Mouse (Mus musculus) c-Kit-negative CD71-positive TER-119-positive erythroid progenitor cells, embryonic 14.5 days (primary cell): ENCODE data around the gene Atp5j2.
A peak's percentile ranks its signal among the peaks of the same experiment; 100 is the strongest.
"Not testable (repeated sequence)": the region's sequence is repeated elsewhere in the genome, so short reads cannot be mapped to it uniquely, and the experiment has no call there.

ENCODE experiments used
- DNase-seq: peaks from one replicate; pipeline ENCODE4 v3.0.0-alpha.2; 2013; ENCODE audit warnings: low read depth, low spot score

The Atp5j2 gene

DNA sequence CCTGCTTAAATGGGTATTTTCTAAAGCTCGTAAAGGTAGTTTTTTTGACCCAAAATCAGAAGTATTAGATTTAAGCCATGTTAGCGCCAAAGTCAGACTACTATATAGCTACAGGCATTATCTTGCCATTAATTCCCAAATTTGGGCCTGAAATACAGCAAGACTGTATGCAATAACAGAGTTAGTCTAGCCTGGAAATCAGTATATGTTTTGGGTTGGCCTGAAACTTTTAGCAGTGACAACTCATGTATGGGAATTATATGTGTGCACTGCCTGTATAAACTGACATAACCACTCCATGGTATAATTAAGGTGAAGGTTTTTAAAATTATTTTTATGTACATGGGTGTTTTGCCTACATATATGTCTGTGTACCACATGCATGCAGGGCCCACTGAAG lies at the start of gene Atp5j2:
TSS of gene Atp5j2 (minus strand) at position 101 of the 400 bp plus-strand sequence.
- DNase-seq: no peak

DNA sequence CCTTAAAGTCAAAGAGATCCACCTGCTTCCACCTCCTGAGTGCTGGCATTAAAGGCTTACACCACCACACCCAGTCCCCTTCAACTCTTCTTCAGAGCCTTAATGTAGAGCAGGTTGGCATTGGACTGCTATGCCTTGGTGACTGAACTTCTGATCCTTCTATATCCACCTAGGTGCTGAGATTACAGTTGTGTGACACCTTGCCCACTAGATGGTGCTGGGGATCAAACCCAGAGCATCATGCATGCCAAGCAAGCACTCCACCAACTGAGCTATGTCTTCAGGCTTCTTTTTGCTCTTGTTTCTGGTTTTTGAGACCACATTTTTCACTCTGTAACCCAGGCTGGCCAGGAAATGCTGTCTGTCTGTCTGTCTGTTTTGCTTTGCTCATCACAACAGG lies 42.8 kb upstream of the Atp5j2 start:
- no peak for DNase-seq

DNA sequence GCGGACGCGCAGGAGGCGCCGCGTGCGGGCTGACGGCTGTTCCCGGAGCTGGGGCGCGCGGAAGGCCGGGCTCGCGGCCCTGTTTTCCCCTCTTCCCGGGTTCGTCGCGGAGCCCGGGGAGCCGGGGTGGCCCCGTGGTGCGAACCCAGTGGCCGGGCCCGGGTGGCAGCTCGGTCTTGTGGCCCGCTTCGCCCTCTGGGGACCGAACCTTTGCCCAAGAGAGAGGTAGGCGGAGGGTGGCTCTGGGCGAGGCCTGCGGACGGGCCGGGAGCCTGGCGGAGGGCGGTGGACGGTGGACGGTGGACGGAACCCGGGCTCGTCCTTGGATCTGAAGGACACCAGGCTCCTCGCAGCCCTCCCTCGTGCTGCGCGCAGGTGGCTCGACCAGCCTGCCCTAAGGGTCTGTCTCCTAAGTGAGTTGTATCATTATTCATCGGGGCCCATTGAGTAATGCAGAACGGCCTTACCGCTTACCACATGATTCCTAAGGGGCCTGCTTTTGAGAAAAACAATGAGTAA lies 40.1 kb upstream of the Atp5j2 start:
- no peak for DNase-seq

DNA sequence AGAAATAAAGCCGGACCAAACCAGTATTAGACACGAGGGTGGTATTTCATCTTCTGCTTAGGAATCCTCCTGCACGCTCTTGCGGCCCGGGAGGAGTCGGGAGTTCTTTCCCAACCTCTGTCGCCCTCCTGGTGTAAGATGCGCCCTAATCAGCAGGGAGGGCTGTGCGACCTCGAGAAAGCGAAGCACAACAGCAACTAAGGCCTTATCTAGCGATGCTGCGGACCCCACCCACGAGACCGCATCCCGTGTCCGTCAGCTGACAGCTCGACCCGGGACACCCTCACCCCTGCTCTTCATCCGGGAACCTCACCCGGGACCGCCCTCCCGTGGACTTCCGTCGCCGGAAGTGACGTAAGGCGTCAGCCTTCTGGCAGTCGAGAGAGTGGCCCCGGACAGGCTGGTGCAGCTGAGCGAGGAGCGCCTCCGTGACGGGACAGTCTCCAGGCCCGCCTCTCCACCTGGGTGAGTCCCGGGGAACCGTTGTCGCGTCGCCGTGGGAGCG lies 39.6 kb upstream of the Atp5j2 start, which contains the start of gene Zfp655:
TSS of gene Zfp655 (plus strand) at position 349 of the 505 bp plus-strand sequence.
- peak; percentile 86 for DNase-seq

DNA sequence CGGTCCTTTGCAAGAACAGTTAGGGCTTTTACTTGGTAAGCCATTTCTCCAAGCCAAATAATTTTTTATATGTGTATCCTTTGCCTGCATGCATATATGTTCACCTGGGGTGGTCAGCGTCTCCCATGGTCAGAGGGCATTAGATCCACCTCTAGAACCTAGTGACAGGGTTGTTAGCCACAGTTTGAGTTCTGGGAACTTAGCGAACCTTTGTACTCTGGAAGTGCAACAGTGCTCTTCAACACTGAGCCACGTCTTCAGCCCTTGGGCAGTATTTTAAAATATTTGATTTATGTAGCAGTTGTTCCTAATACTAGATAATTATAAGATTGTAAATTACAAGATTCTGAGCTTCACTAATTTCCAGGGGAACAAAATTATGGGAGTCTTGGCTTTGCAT lies 38.8 kb upstream of the Atp5j2 start:
- DNase-seq: no peak

DNA sequence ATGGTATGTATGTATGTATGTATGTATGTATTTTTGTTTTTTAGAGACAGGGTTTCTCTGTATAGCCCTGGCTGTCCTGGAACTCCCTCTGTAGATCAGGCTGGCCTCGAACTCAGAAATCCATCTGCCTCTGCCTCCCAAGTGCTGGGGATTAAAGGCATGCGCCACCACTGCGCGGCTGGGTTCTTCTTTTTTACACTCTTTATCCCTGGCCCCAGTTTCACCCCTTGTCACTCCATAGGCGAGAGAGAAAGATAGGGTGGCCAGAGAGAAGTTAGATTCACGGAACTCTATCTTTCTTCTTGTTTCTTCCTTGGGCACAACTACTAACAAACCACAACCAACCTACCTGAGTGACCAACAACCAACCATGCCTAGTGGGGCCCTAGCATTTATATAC lies 37.4 kb upstream of the Atp5j2 start:
- DNase-seq: not testable (repeated sequence)

DNA sequence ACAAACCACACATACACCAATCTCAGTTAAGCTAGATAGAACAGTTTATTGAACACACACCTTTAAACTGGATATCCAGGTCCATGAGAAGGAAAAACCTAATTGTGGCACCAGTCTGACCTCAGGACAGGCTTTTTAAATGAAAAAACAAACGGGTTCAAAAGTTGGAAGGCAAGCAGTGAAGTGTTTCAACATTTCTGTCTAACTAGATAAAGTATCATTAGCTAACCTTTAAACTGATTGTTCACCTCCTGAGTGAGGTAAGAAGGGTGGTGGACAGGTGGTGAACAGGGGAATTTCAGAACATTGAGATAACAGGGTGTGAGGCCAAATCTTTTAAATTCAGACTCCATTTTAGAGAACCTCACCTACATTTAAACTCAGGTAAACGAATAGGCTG lies 34.6 kb upstream of the Atp5j2 start:
- no peak for DNase-seq

DNA sequence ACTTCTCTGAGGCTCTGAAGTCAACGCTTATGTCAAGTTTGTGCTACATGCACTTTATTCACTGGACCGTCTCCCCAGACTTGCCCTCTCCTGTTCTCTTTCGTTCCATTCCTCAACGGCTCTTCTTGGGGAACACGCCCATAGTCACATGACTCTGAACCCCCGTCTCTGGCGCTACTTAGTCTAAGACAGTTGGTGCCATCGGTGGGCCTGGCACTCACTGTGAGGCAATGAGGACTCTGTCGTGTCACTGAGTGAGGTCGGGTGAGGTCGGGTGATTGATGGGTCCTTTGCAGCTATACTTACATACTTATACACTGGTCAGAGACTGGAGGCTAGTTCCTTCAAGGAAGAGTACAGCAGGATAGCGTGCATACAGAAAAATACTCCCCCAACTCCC lies 31.5 kb upstream of the Atp5j2 start:
- no peak for DNase-seq

DNA sequence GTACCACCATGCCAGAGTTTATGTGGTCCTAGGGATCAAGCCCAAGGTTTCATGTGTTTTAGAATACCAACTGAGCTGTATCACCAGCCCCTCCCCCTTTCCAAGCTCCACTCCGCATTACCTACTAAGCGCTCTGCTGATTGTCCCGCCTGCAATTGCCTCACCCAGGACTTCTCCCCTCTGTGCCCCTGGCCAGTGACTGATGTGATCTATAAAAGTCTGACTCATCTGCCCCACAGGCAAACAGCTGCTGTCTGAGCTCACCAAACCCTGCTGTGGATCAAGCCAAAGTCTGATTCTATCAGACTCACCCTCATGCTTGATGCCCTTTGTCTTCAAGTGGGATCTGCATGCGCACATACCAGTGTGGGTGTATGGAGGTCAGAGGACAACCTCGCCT lies 31.0 kb upstream of the Atp5j2 start:
- DNase-seq: no peak

DNA sequence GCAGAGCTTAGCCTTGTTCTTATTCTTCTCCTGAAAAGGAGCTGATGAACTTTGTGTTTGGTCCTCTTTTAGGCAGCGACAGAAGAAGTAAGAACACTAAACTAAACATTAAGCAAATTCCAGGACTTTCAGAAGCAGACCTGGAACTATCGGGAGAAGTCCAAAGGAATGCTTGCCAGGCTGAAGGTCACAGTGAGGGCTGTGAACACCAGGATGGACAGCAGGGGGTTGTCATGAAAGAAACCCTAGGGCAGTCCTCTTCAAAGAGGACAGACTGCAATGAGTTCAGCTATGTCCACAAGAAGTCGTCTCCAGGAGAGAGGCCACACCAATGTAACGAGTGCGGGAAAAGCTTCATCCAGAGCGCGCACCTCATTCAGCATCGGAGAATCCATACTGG lies 28.1 kb upstream of the Atp5j2 start:
- no peak for DNase-seq

DNA sequence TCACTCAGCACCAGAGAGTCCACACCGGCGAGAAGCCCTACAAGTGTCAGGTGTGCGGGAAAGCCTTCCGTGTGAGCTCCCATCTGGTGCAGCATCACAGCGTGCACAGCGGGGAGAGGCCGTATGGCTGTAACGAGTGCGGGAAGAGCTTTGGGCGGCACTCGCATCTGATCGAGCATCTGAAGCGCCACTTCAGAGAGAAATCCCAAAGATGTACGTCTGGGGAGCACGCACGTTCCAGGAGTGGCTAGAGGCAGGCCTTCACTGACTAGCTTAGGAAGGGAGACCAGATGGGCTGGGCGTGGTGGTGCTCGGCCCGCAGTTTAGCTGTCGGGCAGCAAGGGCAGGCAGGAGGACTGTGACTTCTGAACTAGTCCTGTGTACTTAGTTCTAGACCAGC lies 26.8 kb upstream of the Atp5j2 start:
- no peak for DNase-seq

DNA sequence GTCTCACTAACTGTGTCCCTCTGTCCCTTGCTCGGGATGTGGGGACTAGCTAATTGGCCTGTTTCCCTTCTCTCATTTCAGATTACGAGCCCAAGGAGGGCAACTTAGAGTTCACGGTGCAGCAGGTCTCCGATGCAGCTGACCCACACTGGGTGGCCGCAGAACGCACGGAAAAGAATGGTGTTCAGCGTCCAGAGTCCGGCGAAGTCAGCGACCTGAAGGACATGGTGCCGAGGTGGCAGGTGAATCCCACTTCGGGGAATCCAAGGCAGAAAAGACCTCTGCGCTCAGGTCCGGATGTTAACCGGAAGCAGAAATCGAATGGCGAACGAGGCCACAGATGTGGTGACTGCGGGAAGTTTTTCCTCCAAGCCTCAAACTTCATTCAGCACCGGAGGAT lies 26.3 kb upstream of the Atp5j2 start:
- no peak for DNase-seq

DNA sequence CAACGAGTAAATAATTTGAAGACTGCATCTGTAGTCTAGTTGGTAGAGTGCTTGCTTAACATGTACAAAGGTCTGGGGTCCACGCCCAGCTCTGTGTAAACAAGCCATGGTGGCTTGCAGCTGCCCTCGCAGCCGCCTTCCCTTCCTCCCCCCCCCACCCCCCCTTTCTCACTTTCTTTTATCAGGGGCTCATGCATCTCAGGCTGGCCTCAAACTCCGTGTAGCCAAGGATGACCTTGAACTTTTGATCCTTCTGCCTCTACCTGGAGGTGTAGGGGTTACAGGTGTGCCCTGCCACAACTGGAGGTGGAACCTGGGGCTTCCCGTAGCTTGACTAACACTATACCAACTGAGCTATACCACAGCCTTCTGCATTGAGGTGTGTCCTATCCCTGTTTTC lies 25.9 kb upstream of the Atp5j2 start:
- no peak for DNase-seq

DNA sequence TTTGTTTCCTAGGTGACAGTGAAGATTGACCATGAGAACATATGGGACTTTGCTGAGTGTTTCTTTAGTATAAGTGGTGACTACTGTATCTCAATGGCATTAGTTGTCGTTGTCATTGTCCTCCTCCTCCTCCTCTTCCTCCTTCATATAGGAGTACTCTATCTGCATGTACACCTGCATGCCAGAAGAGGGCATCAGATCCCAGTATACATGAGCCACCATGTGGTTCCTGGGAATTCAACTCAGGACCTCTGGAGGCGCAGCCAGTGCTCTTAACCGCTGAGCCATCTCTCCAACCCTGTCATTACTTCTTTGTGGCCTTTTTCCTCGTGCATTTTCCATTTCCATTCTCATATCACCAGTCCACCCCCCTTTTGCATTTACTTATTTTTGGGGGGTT lies 22.8 kb upstream of the Atp5j2 start:
- DNase-seq: no peak

DNA sequence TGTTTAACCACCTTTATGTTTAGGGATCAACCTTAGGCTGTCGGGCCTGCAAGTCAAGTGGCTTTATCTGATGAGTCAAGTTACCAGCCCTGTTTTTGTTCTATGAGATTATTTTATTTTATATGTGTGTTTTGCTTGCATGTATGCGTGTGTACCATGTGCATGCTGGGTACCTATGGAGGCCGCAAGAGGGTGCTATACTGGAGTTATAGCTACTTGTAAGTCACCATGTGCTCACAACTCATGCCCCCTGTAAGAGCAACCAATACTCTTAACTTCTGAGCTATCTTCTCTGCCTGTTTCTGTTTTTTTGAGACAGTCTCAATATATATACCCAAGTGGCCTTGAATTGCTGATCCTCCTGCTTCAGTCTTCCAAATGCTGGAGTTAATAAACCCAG lies 21.6 kb upstream of the Atp5j2 start:
- no peak for DNase-seq

DNA sequence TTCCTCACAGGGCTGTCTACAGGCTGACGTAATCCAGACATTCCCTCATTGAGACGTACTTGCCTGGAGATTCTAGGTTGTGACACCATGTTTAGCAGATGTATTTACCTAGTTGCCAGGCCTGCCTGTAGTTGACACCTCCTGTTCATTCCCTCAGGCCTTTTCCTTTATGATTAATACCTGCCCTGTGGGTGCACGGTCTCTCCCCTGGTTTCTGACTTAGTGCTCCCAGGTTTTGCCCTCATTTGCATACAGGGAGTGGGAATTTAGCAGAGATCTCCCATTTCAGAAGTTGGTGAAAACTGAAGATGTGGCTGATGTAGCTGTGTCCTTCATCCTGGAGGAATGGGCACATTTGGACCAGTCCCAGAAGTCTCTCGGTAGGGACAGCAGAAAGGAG lies 20.4 kb upstream of the Atp5j2 start:
- no peak for DNase-seq

DNA sequence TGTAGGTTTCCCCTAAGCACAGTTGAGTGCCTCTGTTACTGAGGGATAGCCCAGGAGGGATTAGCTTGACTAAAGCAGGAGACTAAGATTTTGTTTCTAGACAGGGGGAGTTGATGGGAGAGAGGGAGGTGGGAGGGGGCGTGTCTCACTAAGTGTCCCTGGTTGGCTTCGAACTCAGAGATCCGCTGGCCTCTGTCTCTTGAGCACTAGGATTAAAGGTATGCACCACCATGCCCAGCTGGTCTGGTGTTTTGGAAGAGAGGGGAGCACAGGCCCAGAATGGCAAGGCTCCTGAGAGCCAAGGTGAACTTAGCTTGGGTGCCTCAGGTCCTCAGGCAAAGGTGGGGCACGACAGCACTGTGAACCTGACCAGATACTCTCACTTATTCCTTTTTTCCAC lies 19.5 kb upstream of the Atp5j2 start:
- no peak for DNase-seq

DNA sequence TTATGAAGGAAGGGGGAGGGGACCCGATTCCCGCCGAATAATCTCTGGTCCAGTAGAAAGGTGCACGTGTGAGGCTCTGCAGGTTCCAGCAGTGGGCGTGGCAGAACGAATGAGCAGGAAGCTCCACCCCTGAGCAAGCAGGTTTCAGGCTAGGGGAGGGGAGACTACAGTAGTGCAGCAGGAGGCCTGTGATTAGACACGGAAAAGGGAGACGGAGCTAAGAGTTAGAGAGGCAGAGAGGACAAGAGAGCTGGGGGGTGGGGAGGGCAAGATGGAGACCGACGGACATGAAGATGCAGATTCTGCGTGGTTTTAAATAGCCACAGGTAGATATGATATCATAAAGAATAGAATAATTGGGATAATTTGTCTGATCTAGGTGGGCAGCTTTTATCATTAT lies 16.5 kb upstream of the Atp5j2 start:
- DNase-seq: not testable (repeated sequence)

DNA sequence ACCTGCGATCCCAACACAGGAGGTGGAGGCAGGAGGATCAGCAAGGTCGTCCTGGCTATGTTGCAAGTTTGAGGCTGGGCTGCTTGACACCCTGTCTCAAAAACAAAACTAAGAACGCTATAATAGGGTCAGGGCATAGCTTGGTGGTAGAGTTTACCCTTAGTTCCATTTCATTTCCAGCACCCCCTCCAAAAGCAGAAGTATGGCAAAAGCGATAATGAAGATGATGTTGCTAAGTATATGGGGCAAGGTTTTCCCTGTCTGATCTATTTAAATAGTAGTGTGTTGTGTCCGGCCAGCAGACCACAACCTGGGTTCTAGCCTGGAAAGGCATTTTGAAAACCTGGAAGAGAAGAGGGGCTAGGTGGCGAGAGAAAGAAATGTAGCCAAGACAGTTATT lies 16.1 kb upstream of the Atp5j2 start:
- DNase-seq: no peak

DNA sequence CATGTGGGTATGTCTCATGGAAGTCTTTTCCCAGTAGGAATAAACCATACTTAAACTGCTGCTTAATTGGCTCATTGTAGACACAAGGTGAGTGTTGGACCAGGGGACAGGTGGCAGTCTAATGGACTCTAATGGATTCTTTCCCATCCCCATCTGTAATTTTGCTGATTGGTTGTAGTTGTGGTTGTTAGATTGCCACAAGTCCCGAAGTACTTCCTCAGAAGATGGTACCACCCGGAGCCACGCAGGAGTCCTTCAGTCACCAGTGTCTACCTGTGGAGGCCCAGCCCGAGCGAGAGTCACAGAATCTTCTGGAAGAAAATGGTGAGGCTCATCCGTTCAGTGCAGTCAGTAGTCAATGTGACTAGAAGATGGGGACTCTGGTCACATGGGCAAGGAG lies 15.5 kb upstream of the Atp5j2 start:
- no peak for DNase-seq

DNA sequence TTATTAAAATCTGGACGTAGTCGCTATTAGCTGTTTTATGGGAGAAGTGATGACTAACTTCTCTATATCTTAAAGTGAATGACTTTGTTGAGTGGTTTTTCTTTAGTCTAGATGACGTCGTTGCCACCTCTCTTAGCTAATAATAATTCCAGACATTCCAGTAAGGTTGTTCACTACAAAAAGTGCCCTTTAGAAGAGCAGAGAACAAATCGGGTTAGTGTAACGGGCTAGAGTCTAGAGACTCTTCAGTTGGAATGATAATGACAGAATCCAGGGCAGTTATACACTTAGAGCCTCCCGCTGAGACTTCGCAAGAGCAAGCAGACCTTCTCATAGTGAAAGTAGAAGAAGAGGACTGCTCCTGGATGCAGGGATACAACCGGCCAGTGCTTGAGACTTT lies 13.2 kb upstream of the Atp5j2 start:
- no peak for DNase-seq

DNA sequence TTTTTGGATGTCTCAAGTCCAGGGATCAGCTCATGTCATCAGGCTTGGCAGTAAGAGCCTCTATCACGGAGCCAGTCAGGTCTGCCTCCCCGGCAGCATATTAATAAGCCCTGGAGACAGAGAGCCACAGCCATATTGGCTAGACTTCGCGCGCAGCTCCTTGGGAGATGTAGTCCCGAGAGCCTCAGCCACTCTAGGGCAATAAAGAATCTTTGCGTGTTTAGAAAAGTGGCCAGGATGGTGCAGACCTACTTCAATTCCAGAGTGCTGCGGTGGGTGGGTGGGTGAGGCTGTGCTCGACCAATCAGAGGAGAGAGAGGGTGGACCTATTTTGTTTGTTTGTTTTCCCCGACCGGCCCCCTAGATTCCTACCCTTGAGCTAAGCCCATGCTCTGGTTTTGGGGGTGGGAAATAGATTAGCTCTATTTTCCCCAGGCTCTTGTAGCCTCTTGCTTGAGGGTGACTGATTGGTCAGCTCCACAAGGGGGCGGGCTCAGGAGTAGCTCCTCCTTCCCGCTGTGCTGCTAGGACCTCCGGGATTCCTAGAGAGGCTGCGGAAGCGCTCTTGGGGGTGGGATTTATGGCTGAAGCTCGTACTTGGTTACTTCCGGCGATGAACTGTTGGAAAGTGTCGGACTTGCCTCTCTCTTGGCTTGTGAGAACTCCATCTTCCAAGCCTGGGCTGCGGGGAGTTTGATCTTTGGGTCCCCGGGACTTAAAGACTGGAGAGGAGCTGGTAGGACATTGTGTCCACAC lies 12.3 kb upstream of the Atp5j2 start, which contains the start of gene Zkscan5:
TSS of gene Zkscan5 (plus strand) at position 627 of the 756 bp plus-strand sequence.
- peak; percentile 94 for DNase-seq

DNA sequence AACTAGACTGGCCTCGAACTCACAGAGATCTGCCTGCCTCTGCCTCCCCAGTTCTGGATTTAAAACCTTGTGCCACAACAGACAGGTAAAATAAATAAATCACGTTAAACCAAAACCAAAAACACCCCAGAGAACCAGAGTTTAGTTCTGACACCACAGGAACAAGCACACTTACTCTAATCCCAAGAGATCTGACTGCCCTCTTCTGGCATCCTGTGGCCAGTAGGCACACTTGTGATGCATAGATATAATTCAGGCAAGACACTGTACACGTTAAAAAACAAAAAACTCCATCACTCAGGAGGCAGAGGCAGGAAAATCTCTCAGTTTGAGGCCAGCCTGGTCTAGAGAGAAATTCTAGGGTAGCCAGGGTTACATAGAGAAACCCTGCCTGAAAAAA lies 10.6 kb upstream of the Atp5j2 start:
- DNase-seq: no peak
